Mouse (Mus musculus) liver, embryonic 15.5 days (tissue): ENCODE results near the gene Tob1. TPM values are rescaled to one million over a fixed set of nuclear protein-coding genes. Genes with fewer than 3 reads are reported as not detected.

ENCODE experiments used
- ATAC-seq: fragments of 200-750 bp; cut with Nextera tagmentation; 2 replicates; pipeline ENCODE4 v1.8.0; 2017; ENCODE audit warnings: moderate number of reproducible peaks, mild to moderate bottlenecking, moderate library complexity; ENCODE audit not compliant: insufficient read depth
- H3K27ac ChIP-seq: fragments of 300-500 bp; sonication (generic); replicated peaks from 2 replicates; pipeline ENCODE4 v1.5.1; 2015; ENCODE audit warnings: mild to moderate bottlenecking, inconsistent platforms
- H3K27me3 ChIP-seq: fragments of 300-500 bp; sonication (generic); 2 replicates; pipeline ENCODE4 v1.6.1; 2015; ENCODE audit warnings: mild to moderate bottlenecking, inconsistent platforms
- H3K36me3 ChIP-seq: fragments of 300-500 bp; sonication (generic); replicated peaks from 2 replicates; pipeline ENCODE4 v1.6.1; 2015; ENCODE audit warnings: moderate library complexity, mild to moderate bottlenecking, inconsistent platforms
- H3K4me1 ChIP-seq: fragments of 300-500 bp; sonication (generic); replicated peaks from 2 replicates; pipeline ENCODE4 v1.6.1; 2015; ENCODE audit warnings: inconsistent platforms
- H3K4me2 ChIP-seq: fragments of 300-500 bp; sonication (generic); 2 replicates; pipeline ENCODE4 v1.6.1; 2015; ENCODE audit warnings: moderate library complexity, mild to moderate bottlenecking, inconsistent platforms
- H3K4me3 ChIP-seq: fragments of 300-500 bp; sonication (generic); replicated peaks from 2 replicates; pipeline ENCODE4 v1.5.1; 2015; ENCODE audit warnings: mild to moderate bottlenecking, inconsistent platforms
- H3K9ac ChIP-seq: fragments of 300-500 bp; sonication (generic); 2 replicates; pipeline ENCODE4 v1.6.1; 2015; ENCODE audit warnings: moderate library complexity, mild to moderate bottlenecking, inconsistent platforms
- H3K9me3 ChIP-seq: fragments of 300-500 bp; sonication (generic); replicated peaks from 2 replicates; pipeline ENCODE4 v1.6.1; 2016; ENCODE audit warnings: inconsistent platforms
- WGBS: fragments of 180-500 bp; shearing (Covaris S2); methylation state at CpG from one replicate; pipeline ENCODE4 v1.1.7; 2015; ENCODE audit warnings: mixed read lengths; ENCODE audit not compliant: insufficient replicate concordance; 5-methylcytosine and 5-hydroxymethylcytosine counted together
- polyA plus RNA-seq: library from polyadenylated mRNA; unstranded; fragments of >200 nt; fragmentation: Nextera tagmentation; extraction: Ambion mirVana; gene quantifications from 2 replicates; pipeline ENCODE4 v1.2.1, GENCODE M21; 2015

Gene Tob1
- polyA plus RNA-seq, 1 experiment from 2014 or later, result 13.0 TPM

DNA sequence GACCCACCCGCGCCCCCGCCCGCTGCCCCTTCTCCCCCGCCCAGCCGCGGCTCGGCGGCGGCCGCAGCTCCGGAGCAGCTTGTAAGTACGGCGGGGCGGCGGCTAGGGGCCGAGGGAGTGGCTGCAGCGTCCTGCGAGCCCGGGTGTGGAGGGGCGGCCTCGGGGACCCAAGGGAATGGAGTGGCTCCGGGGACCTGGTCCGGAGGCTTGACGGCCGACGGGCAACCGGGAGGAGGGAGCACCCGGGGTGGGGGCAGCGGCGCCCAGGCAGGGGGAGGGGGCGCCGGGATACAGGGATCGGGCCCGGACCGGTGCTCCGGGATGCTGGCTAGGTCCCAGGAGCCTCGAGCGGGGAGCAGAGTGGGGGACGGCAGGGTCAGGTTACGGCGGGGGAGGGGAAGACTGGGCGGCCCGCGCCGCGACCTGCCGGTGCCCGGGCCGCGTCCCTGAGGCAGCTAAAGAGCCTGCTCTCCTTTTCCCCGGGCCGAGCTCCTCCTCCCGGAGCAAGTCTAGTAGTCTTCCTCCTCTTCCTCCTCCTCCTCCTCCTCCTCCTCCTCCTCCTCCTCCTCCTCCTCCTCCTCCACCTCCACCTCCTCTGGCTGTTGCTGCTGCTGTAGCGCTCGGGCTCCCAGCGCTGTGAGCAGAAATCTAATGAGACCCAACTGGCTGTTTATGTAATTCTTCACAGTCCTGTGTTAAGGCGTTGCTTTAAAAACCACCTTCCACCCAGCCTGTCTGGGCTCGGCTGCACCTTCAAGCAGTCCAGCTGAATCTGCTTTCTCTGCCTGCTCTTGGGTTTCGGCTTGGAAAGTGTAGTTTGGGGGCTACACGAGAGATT, 616 bp downstream of the Tob1 start:
- H3K4me1 ChIP-seq, result peaks cover 27% of the 10 kb centered on the region
- peaks cover 13% of the 10 kb centered on the region for H3K36me3 ChIP-seq
- H3K4me2 ChIP-seq, result peak overlapping the region; percentile 98
- H3K9me3 ChIP-seq, result no peaks in the 10 kb centered on the region
- peak overlapping the region; percentile 98 for H3K9ac ChIP-seq
- H3K4me3 ChIP-seq, result peak overlapping the region; percentile 92
- H3K27ac ChIP-seq, result peak overlapping the region; percentile 95
- H3K27me3 ChIP-seq, result no peaks in the 10 kb centered on the region
- ATAC-seq, result peak; percentile 38
- 1% methylated on average over 50 of the region's 61 CpGs for WGBS

- H3K4me2 ChIP-seq, result peak overlapping the region; percentile 98
- H3K4me1 ChIP-seq, result peaks cover 27% of the 10 kb centered on the region
- no peak for ATAC-seq
- H3K27ac ChIP-seq, result peak overlapping the region; percentile 95
- peak overlapping the region; percentile 98 for H3K9ac ChIP-seq
- H3K27me3 ChIP-seq, result no peaks in the 10 kb centered on the region
- peaks cover 13% of the 10 kb centered on the region for H3K36me3 ChIP-seq
- H3K4me3 ChIP-seq, result peak overlapping the region; percentile 92
- WGBS, result 6% methylated on average over 7 of the region's 7 CpGs
- no peaks in the 10 kb centered on the region for H3K9me3 ChIP-seq
These were observed 1.2 kb downstream of the Tob1 start for GRCm38 (mm10) chr11:94212489-94212836.

- no peak overlapping the region for H3K27ac ChIP-seq
- WGBS, result 80% methylated on average over 4 of the region's 4 CpGs
- H3K27me3 ChIP-seq, result no peaks in the 10 kb centered on the region
- peaks cover 27% of the 10 kb centered on the region for H3K4me1 ChIP-seq
- no peak overlapping the region for H3K9ac ChIP-seq
- H3K4me3 ChIP-seq, result peak overlapping the region; percentile 92
- no peak for ATAC-seq
- H3K9me3 ChIP-seq, result no peaks in the 10 kb centered on the region
- peak overlapping the region; percentile 98 for H3K4me2 ChIP-seq
- peaks cover 13% of the 10 kb centered on the region for H3K36me3 ChIP-seq
These were observed 1.7 kb downstream of the Tob1 start for GRCm38 (mm10) chr11:94212997-94213396.

DNA sequence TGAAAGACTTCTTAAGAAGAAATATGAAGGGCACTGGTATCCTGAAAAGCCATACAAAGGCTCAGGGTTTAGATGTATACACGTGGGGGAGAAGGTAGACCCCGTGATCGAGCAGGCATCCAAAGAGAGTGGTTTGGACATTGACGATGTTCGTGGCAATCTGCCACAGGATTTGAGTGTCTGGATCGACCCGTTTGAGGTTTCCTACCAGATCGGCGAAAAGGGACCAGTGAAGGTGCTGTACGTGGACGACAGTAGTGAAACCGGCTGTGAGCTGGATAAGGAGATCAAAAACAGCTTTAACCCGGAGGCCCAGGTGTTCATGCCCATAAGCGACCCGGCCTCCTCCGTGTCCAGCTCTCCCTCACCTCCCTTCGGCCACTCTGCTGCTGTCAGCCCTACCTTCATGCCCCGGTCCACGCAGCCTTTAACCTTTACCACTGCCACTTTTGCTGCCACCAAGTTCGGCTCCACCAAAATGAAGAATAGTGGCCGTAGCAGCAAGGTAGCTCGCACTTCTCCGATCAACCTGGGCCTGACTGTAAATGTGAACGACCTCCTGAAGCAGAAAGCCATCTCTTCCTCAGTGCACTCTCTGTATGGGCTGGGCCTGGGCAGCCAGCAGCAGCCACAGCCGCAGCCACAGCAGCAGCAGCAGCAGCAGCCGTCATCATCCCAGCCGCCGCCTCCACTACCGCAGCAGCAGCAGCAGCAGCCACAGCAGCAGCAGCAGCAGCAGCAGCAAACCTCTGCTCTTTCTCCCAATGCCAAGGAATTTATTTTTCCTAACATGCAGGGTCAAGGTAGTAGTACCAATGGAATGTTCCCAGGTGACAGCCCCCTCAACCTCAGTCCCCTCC, 2.7 kb downstream of the Tob1 start:
- H3K4me1 ChIP-seq, result peaks cover 27% of the 10 kb centered on the region
- H3K9me3 ChIP-seq, result no peaks in the 10 kb centered on the region
- no peak overlapping the region for H3K27ac ChIP-seq
- H3K4me2 ChIP-seq, result 0 out of 2 replicates have a peak overlapping the region, but pooled peaks have one; percentile 10
- H3K9ac ChIP-seq, result no peak overlapping the region
- H3K4me3 ChIP-seq, result no peak overlapping the region
- ATAC-seq, result no peak
- H3K27me3 ChIP-seq, result peaks cover under 1% of the 10 kb centered on the region
- 89% methylated on average over 29 of the region's 29 CpGs for WGBS
- peaks cover 13% of the 10 kb centered on the region for H3K36me3 ChIP-seq

- no peak overlapping the region for H3K27ac ChIP-seq
- H3K27me3 ChIP-seq, result peaks cover 11% of the 10 kb centered on the region
- H3K4me1 ChIP-seq, result peaks cover 24% of the 10 kb centered on the region
- no peak overlapping the region for H3K9ac ChIP-seq
- H3K9me3 ChIP-seq, result no peaks in the 10 kb centered on the region
- peaks cover 13% of the 10 kb centered on the region for H3K36me3 ChIP-seq
- WGBS, result 90% methylated on average over 3 of the region's 3 CpGs
- H3K4me3 ChIP-seq, result no peak overlapping the region
- H3K4me2 ChIP-seq, result no peak overlapping the region
- no peak for ATAC-seq
These were observed 4.3 kb downstream of the Tob1 start for GRCm38 (mm10) chr11:94215581-94215980.

DNA sequence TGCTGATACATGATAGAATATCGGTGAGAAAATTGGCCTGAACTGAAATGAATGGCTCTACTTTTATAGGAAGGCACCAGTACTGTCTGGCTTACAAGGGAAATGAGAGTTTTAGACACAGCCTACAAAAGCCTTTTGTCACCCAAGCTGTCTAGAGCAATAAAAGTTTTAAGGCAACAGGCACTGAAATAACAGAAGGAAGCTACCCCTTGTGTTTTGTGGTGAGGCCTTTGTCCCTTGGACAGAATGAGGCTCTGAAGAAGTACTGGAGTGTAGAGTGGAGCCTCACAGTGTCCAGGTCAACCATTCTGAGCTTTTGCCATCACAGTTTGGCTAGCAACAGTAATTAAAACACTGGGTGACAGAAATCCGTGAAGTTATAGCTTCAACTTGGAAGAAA, 5.0 kb downstream of the Tob1 start:
- H3K9ac ChIP-seq, result no peak overlapping the region
- no peak overlapping the region for H3K27ac ChIP-seq
- no peak overlapping the region for H3K4me2 ChIP-seq
- WGBS, result 45% methylated on average over 2 of the region's 2 CpGs
- H3K36me3 ChIP-seq, result peaks cover 13% of the 10 kb centered on the region
- H3K4me3 ChIP-seq, result no peak overlapping the region
- H3K9me3 ChIP-seq, result no peaks in the 10 kb centered on the region
- H3K4me1 ChIP-seq, result peaks cover 24% of the 10 kb centered on the region
- peaks cover 13% of the 10 kb centered on the region for H3K27me3 ChIP-seq
- ATAC-seq, result no peak

DNA sequence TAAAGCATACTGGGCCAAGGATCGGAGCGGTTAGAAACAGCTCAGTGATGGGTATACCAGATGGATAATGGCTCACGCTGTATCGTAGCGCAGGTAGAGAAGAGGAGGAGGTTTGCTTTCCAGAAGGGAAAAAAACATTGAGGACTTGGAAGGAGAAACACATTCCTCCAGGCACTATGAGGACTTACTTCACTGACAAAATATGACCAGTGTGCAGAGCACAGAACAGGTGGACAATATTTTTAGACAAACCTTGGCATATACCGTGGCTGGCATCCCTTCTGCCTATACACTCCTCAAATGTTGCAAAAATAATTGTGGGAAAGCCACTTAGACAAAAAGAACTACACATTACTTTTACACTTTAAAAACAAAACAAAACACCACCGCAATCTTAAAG, 10.0 kb downstream of the Tob1 start:
- no peak for ATAC-seq
- H3K27ac ChIP-seq, result no peak overlapping the region
- no peak overlapping the region for H3K4me3 ChIP-seq
- peaks cover 5% of the 10 kb centered on the region for H3K4me1 ChIP-seq
- H3K9me3 ChIP-seq, result no peaks in the 10 kb centered on the region
- no peaks in the 10 kb centered on the region for H3K36me3 ChIP-seq
- H3K9ac ChIP-seq, result no peak overlapping the region
- peaks cover 21% of the 10 kb centered on the region for H3K27me3 ChIP-seq
- WGBS, result 75% methylated on average over 7 of the region's 7 CpGs
- no peak overlapping the region for H3K4me2 ChIP-seq

- H3K4me2 ChIP-seq, result no peak overlapping the region
- no peaks in the 10 kb centered on the region for H3K9me3 ChIP-seq
- WGBS, result 43% methylated on average over 9 of the region's 9 CpGs
- no peak overlapping the region for H3K27ac ChIP-seq
- H3K4me3 ChIP-seq, result no peak overlapping the region
- peaks cover 6% of the 10 kb centered on the region for H3K4me1 ChIP-seq
- H3K9ac ChIP-seq, result no peak overlapping the region
- ATAC-seq, result no peak
- peaks cover 21% of the 10 kb centered on the region for H3K27me3 ChIP-seq
- H3K36me3 ChIP-seq, result no peaks in the 10 kb centered on the region
These were observed 12.3 kb downstream of the Tob1 start for GRCm38 (mm10) chr11:94223531-94223930.

DNA sequence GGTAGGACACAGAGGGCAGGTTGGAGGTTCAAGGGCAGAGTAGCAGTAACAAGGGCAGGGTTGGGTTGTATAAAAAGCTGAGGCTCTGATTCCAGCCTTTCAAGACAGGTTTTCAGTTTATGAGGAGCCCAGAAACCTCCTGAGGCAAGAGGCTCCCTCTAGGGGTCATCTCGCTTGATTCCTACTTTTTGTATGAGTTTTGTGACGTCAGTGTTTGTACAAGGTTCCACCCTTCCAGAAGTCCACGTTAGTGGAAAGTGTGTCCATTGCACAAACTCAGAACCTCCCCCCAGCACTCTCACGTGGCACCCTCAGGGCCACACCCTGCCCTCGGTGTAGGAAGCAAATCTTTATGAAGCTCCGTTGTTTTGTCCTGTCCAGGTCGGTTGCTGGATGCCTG, 14.7 kb downstream of the Tob1 start:
- Histone ChIP-seq H3K9me3 (no peaks in the 10 kb centered on the region), H3K27ac (no peak overlapping the region), H3K27me3 (peaks cover 9% of the 10 kb centered on the region; the same call in 1 of the 2 replicates), H3K4me1 (peaks cover 21% of the 10 kb centered on the region), H3K36me3 (no peaks in the 10 kb centered on the region), H3K4me2 (peak overlapping the region; percentile 9; the same call in 1 of the 2 replicates), H3K9ac (no peak overlapping the region), H3K4me3 (no peak overlapping the region)
- ATAC-seq, result peak; percentile 40
- WGBS, result 25% methylated on average over 7 of the region's 7 CpGs

DNA sequence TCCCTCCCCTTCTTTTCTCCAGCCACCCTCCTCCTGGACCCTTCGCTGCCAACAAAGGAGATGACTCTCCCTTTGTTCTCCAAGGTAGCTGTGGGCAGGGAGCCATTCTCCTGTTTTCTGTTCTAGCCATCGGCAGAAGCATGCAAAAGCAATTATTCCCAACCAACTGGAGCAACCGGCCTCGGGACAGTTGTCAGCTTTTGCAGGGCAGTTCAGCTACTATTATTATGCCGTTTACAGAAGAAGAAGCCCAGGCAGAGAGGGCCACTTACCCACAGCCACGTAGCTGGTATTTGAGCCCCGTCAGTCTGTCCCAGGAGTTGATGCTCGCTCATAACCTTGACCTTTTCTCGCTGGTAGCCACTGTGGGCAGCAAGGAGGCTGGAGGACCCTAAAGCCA, 17.2 kb downstream of the Tob1 start:
- Histone ChIP-seq H3K36me3 (no peaks in the 10 kb centered on the region), H3K9ac (no peak overlapping the region), H3K27me3 (0 out of 2 replicates have a peak, but pooled peaks cover 5% of the 10 kb centered on the region), H3K4me3 (no peak overlapping the region), H3K4me2 (no peak overlapping the region), H3K9me3 (no peaks in the 10 kb centered on the region), H3K4me1 (peaks cover 25% of the 10 kb centered on the region), H3K27ac (no peak overlapping the region)
- no peak for ATAC-seq
- 61% methylated on average over 9 of the region's 9 CpGs for WGBS
